7 mouse cellular contexts compared by ENCODE assay signal in the genomic region with DNA sequence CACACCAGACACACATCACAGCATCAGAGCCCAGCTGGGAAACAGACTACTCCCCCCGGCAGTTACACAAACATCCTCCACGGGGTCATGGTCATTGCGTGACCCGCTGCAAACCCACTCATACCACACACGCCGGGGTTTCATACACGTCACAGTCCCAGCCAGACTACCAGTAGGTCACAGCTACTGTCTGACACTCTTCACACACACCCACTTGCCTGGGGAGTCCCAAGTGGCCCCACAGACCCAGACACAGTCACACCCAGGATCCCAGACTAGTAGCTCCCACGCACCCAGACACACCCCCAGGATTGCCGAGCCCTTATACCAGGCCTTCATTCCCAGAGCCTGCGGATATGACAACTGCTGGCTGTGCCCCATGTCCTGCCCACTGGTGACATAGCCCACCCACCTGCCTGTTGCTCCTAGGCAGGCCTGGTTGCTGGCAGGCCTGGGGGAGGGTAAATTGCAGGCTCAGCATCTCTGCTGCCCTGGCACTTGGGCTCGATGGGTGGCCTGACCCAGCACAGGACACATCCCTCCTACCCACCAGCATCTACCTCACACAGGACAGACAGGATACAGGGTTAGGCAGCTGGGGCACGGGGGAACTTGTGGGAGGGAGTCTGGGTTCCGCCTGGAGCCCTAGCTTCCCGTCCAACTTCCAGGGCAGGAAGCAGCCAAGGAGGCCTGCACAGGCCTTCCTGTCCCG. TPM values are rescaled to one million over a fixed set of nuclear protein-coding genes. Genes with fewer than 3 reads are reported as not detected.
DNase-seq lines count a peak whose midpoint lies in the region; ATAC-seq and TF ChIP-seq lines count a peak whose summit lies in the region.

No protein-coding gene starts in this region.

- no peak overlapping the region for H3K27ac ChIP-seq in ES-E14 (ENCODE audit: insufficient read depth, low read depth, low read length, poor library complexity, severe bottlenecking)

- peak overlapping the region in 1 of 2 experiments; percentile 24; a peak in 1 of 4 replicates for H3K4me3 ChIP-seq in ES-E14 (ENCODE audit: insufficient read depth in 1 of 2, low read depth in 1 of 2, low read length in 2 of 2, poor library complexity in 1 of 2, severe bottlenecking in 1 of 2)

- DNase-seq in ES-E14 (ENCODE audit: low read depth, low spot score) (no peak), adipocyte (ENCODE audit: low spot score) (peak; percentile 34)
- DNase-seq in heart, postnatal 10 days = peak; percentile 64 to 73
- DNase-seq in kidney, postnatal 25 days = peak; percentile 64 to 88
- DNase-seq in thymus, postnatal 0 days (ENCODE audit: low spot score) = no peak
- DNase-seq in urinary bladder, postnatal 36 days (ENCODE audit: low spot score in 2 of 2) = no peak

- in situ Hi-C loops in ES-E14 (cut with MboI; ENCODE audit: low sequenced_read_pairs in 2 of 2, unreplicated experiment in 2 of 2) = no loop called here

- peak overlapping the region; percentile 27 for H3K9ac ChIP-seq in ES-E14 (ENCODE audit: insufficient read depth, low read depth, low read length, poor library complexity, severe bottlenecking)

- peaks cover 3 to 26% of the 10 kb centered on the region in 2 experiments; a peak in 1 of 4 replicates for H3K4me1 ChIP-seq in ES-E14 (ENCODE audit: control insufficient read depth in 2 of 2, insufficient read depth in 2 of 2, low read length in 2 of 2, poor library complexity in 1 of 2)

- intact Hi-C loops in heart, postnatal 10 days (cut with DNase I) = no loop called here

- H3K9me3 ChIP-seq in ES-E14 (ENCODE audit: control insufficient read depth, insufficient read depth, low read depth, low read length) = no peaks in the 10 kb centered on the region

- ATAC-seq in monocyte, adult 5-6 weeks (replicated peaks; ENCODE audit: insufficient number of reproducible peaks, low FRiP score, low TSS enrichment, poor library complexity, severe bottlenecking) = peak; percentile 43

- H3K36me3 ChIP-seq in ES-E14 (ENCODE audit: control insufficient read depth, insufficient read depth, low read length, poor library complexity, severe bottlenecking) = 0 out of 2 replicates have a peak, but pooled peaks cover 2% of the 10 kb centered on the region

TF ChIP-seq in ES-E14, 5 proteins besides CTCF, POLR2A, EP300 and RAD21:
- TF ChIP-seq MAFK (IDR thresholded peaks at IDR 0.05; ENCODE audit: insufficient read depth, low read depth, low read length) (peak; percentile 61; the same call in 1 of the 2 replicates), ZNF384 (IDR thresholded peaks at IDR 0.05; ENCODE audit: low read depth, low read length) (no peak)

RNA-seq across cellular contexts. Expression of a gene that starts 11.2 kb away (rescaled TPM):
- 20.3 and 21.7 TPM in 2 replicates for total RNA-seq in ES-E14 (2012; rRNA removed)
- 10 to 100 TPM; 48.9 to 51.9 TPM for total RNA-seq in heart, postnatal 10 days (2021)
- 33.9 to 38.4 TPM (median 36.5 TPM) in 3 replicates for total RNA-seq in monocyte, adult 5-6 weeks (2017)
- polyA plus RNA-seq in thymus, postnatal 0 days (2015; fragmentation: Nextera tagmentation; extraction: Ambion mirVana) = 16.2 and 22.4 TPM in 2 replicates

RNA-seq across cellular contexts. Expression of a gene that starts 20.9 kb away (rescaled TPM):
- 6.3 and 7.1 TPM in 2 replicates for total RNA-seq in ES-E14 (2012; rRNA removed)
- 10 to 100 TPM; 43.6 to 45.5 TPM for total RNA-seq in heart, postnatal 10 days (2021)
- 59.4 to 115 TPM (median 71.4 TPM) in 3 replicates for total RNA-seq in monocyte, adult 5-6 weeks (2017)
- polyA plus RNA-seq in thymus, postnatal 0 days (2015; fragmentation: Nextera tagmentation; extraction: Ambion mirVana) = 8.5 and 11.6 TPM in 2 replicates

RNA-seq across cellular contexts. Expression of a gene that starts 27.2 kb away (rescaled TPM):
- 4.1 and 5.5 TPM in 2 replicates for total RNA-seq in ES-E14 (2012; rRNA removed)
- total RNA-seq in heart, postnatal 10 days (2021) = 10 to 100 TPM; 12.3 to 14.3 TPM
- total RNA-seq in monocyte, adult 5-6 weeks (2017) = 29.3 to 50.4 TPM (median 44.2 TPM) in 3 replicates
- polyA plus RNA-seq in thymus, postnatal 0 days (2015; fragmentation: Nextera tagmentation; extraction: Ambion mirVana) = 67.9 and 68.3 TPM in 2 replicates

RNA-seq across cellular contexts. Expression of a gene that starts 32.8 kb away (rescaled TPM):
- total RNA-seq in ES-E14 (2012; rRNA removed) = 0.94 and 2.6 TPM in 2 replicates
- total RNA-seq in heart, postnatal 10 days (2021) = not detected
- 0.29 to 1.2 TPM (median 0.96 TPM) in 3 replicates for total RNA-seq in monocyte, adult 5-6 weeks (2017)
- 4.0 and 6.3 TPM in 2 replicates for polyA plus RNA-seq in thymus, postnatal 0 days (2015; fragmentation: Nextera tagmentation; extraction: Ambion mirVana)

RNA-seq across cellular contexts. Expression of a gene that starts 46.8 kb away (rescaled TPM):
- total RNA-seq in ES-E14 (2012; rRNA removed) = 67.1 and 69.0 TPM in 2 replicates
- 100 to 1,000 TPM; 117 to 119 TPM for total RNA-seq in heart, postnatal 10 days (2021)
- total RNA-seq in monocyte, adult 5-6 weeks (2017) = 116 to 171 TPM (median 131 TPM) in 3 replicates
- polyA plus RNA-seq in thymus, postnatal 0 days (2015; fragmentation: Nextera tagmentation; extraction: Ambion mirVana) = 64.9 and 66.2 TPM in 2 replicates

Comparison
In these comparisons a context has a peak if more than half of its experiments do, and no peak if none do; other contexts are left out.
1. DNase-seq: peak in adipocyte (single experiment), heart, postnatal 10 days (2 of 2) and kidney, postnatal 25 days (2 of 2); none in ES-E14 (single experiment), thymus, postnatal 0 days (single experiment) and urinary bladder, postnatal 36 days (0 of 2).